Mouse (Mus musculus) left cerebral cortex, postnatal 25 days (tissue): ENCODE measurements around the gene Fam19a5. TPM values are rescaled to one million over a fixed set of nuclear protein-coding genes. Genes with fewer than 3 reads are reported as not detected.
A peak's percentile ranks its signal among the peaks of the same experiment; 100 is the strongest.

ENCODE experiments used
- DNase-seq, 2 experiments: peaks; one replicate each; pipeline ENCODE4 v3.0.0; 2022; ENCODE audit warnings: low spot score in 2 of 2, mixed read lengths in 1 of 2
- intact Hi-C: fragments of 180-260 bp; cut with DNase I; formaldehyde crosslinking; loops from one replicate; pipeline ENCODE4 v1.15.1; 2025
- total RNA-seq, 2 experiments: library from RNA; stranded (reverse); gene quantifications; 2 replicates each; pipeline ENCODE4 v1.2.3; 2021

The Fam19a5 gene
- total RNA-seq: 100 to 1,000 TPM; 121 to 123 TPM

DNA sequence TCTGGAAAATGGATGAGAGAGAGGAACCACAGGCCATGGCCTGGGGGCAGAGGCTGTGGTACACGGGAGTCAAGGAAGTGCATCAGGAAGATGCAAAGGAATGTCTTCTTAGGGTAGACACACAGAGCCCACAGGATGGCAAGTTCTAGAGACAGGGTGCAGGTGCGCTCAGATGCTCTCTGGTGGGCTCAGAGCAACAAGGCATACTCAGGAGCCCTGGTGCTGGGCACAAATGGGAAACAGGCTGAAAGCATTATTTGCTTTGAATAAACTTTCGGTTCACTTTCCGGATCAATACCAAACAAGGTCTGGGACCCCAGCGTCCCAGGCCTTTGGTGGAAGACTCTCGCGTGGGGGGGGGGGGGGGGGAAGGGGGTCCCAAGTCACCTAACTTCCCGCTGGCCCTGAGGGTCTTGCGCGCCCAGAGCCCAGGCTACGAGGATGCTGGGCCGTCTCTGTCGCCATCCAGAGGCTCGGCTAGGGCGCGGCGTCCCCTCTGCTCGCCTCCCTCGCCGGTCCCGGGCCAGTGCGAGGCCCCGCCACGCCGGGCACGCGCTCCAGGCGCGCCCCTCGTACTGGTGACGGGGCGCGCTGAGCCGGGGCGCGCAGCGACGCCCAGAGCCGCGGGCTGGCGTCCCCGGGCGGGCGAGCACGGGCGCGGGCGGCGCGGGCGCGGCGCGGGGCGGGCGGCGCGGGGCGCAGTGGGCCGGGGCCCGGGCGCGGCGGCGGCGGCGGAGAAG is at the start of gene Fam19a5:
Gene Fam19a5, plus strand, starts transcription at position 701 of the 740 bp plus-strand sequence.
- intact Hi-C loops: loop anchor here (2.0 to 5.0 kb wide), 3 partner anchors 81 to 1291 kb away; no protein-coding TSS in a partner anchor
- DNase-seq: peak; percentile 58 to 64

DNA sequence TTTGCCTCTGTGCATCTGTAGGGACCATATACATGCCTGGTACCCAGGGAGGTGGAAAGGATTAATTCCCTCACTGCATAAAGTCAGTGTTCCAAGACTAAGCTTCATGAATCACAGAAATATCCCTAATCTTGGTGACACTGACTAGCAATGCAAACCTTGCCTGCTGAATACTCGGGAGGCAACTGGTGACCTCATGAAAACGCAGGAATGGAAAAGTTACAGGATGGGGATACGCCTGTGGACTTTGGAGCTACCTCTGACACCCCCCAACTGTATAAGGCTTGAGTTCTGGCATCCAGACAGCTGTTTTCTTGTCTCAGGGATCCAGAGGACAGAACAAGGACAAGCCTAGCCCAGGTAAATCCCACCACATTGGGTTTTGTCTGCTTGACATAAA is 42.4 kb upstream of the Fam19a5 start:
- no peak for DNase-seq
- intact Hi-C loops: no loop called here

DNA sequence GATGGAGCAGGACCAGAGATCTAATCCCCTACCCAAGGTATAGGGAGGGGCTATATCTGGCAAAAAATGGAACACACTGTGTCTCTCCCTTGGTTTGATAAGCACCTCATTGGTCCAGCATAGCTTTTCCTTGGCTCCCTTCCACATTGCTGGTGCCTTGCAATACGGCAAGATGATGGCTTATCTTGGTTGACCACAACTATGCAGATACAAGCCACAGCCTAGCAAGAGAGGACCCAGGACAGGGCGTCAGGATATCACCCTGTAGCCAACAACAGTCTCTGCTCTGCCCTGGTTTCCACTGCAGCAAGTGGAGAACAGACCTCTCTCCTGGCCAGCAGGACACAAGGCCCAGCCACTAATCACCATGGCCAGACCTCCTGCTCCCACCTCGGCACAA is 36.8 kb upstream of the Fam19a5 start:
- intact Hi-C loops: no loop called here
- DNase-seq: no peak

DNA sequence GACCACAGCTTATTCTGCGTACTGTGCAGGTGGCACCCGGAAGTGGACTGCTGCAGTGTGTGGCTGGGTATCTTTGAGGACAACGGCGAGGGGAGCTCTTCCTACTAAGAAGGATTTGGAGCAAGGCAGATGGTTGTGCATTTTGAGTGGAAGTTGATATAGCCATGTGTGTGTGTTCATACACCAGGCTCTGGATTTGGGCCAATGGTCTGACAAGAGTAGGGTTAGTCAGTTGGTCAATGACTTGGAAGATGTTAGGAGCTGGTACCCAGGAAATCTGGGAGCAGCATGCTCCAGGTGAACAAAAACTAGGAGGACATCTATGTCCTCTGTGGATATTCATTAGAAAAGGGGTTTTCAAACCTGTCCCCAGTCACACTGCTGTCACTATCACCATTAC is 33.2 kb upstream of the Fam19a5 start:
- intact Hi-C loops: no loop called here
- no peak for DNase-seq

DNA sequence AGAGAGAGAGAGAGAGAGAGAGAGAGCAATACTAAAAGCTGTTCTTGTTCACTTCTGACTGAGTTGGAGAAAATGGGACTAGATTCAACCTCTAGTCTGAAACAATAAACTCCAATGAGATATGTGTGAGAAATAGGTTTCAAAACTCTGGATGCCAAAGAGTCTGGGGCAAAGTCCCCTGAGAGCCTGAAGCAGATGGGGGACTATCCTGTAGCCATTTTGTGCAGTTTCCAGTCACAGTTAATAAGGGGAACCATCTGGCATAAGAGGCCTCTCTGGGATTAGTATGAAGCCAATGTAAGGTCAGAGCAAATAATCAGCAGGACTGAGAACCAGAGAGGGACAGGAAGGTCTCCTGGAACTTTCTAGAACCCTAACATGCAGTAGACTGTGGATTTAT is 25.9 kb upstream of the Fam19a5 start:
- no peak for DNase-seq
- intact Hi-C loops: no loop called here

DNA sequence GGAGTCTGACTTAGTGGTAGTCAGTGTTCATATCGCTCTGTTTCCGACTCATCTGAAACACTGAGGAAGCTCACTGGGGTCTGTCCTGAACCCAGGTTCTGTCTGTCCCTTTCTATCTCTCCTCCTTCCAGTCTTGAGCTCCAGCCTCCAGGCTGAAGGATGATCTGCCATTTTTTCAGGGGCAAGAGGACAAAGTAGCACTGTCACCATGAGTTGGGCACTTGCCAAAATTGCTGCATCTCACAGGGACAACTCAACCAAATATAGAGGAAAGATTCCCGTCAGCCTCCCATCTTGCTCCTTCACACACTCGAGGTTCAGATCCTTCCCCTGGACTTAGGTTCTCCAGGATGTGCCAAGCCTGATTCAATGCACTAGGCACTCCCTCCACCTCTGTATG is 14.8 kb upstream of the Fam19a5 start:
- no peak for DNase-seq
- intact Hi-C loops: no loop called here

DNA sequence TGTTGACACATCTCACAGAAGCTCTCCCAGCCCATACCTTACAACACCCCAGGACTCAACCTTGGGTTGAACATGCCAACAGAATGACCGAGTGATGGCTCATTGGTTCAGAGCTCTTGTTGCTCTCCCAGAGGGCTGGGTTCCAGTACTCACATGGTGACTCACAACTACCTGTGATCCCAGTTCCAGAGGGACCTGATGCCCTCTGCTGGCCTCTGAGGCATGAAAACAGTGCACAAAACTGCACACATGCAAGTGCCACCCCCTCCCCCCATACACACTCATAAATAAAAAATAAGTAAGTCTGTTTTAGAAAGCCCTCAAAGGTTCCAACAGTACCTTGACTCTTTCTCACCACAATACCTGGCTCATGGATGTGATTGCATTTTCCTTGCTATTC is 2.4 kb upstream of the Fam19a5 start:
- intact Hi-C loops: loop anchor here (5.0 kb wide), 2 partner anchors 199 to 1289 kb away; no protein-coding TSS in a partner anchor
- no peak for DNase-seq

DNA sequence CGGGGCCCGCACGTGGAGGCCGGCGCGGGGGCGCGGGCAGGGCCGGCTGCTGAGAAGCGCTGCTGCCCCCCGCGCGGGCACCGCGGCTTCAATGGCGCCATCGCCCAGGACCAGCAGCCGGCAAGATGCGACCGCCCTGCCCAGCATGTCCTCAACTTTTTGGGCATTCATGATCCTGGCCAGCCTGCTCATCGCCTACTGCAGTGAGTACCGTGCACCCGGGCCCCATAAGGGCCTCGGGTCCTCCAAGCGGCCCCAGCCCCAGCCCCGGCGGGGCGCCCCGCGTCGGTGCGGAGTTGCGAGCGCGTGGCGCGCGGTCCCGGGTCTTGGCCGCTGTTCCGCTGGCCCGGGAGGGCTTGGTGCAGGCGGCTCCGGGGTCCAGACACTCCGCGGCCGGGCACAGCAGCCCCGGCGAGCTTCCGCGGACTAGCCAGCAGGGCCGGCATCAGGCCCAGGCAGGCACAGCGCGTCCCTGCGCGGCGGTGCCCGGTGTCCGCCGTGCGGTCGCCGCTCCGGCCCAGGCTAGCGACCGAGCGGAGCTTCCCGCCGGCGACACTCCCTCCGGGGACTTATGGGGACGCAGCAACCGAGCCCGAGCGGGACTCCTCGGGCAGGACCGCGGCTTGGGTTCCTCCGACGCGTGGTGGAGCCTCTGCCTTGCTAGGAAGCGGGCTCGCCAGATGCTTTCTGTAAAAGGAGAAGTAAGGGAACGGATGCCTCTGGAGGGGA is 466 bp downstream of the Fam19a5 start:
- DNase-seq: peak; percentile 58 to 59
- intact Hi-C loops: loop anchor here (2.0 to 5.0 kb wide), 3 partner anchors 80 to 1292 kb away; no protein-coding TSS in a partner anchor

DNA sequence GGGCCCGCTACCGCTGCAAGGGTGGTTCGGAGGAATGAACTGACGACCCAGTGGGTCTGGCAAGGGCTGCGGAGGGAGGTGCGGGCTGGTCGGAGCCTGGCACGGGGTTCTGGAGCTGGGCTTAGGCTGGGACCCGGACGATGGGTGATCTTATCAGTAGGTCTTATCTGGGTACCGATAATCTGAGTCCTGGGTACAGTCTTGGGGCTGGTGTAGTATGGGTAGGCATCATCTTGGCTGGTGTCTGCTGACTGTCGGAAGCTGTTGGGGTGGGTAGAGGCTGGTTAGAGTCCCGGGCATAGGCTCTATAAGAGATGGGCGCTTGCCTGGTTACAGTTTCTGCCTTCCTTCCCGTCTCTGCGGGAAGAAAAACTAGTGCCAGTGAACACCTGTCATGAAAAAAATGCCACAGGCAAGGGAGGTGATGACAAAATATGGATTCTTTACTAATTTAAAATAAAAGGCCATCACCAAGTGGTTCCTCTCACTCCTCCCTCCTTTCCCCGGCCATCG is 1.1 kb downstream of the Fam19a5 start:
- intact Hi-C loops: loop anchor here (2.0 kb wide), 1 partner anchor 80 kb away; no protein-coding TSS in a partner anchor
- DNase-seq: no peak

DNA sequence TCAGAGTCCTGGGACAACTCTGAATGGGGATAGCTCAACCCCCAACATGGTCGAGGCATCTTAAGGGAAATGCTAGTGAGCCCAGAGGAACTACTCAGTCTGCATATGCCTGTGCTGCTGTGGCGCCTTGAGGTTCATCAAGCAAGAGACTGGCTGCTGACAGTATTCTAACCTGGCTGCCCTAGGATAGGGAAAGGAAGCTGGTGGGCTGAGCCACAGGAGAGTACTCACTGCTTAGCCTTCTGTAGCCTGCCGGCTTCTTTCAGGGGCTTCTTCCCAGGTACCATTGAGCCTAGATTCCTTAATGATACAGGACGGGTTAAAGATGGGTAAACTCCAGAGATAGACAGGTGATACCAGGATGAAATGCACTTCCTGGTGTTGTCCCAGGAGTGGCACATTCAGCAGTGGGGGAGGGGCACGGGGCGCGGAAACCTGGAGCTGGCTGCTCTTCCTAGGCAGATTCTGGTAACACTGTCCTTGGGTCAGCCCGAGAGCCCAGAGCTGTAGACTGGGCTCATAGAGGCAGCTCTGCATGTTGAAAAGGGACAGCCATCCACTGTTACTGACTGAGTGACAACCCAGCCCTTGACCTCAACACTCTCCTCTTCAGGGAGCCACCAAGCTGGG is 1.7 kb downstream of the Fam19a5 start:
- DNase-seq: no peak
- intact Hi-C loops: loop anchor here (2.0 kb wide), 1 partner anchor 79 kb away; no protein-coding TSS in a partner anchor

DNA sequence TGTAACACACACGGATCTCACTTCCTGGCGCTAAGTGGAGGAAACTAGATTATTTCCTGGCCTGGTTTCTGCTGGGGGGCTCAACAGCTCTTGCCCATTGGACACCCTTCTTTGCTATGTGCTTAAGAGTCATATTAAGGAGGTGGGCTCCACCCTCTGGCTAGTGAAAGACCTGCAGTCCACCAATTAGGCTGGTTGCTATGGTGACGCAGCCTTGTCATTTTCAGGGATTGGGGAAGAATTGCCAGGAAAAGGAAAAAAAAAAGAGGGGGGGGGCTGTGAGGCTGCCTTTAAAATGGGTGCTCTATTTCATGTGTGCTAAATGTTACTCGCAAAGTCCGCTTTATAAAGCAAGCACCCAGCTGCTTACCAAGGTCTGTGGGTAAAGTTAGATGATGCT is 2.9 kb downstream of the Fam19a5 start:
- peak; percentile 80 to 82 for DNase-seq
- intact Hi-C loops: no loop called here

DNA sequence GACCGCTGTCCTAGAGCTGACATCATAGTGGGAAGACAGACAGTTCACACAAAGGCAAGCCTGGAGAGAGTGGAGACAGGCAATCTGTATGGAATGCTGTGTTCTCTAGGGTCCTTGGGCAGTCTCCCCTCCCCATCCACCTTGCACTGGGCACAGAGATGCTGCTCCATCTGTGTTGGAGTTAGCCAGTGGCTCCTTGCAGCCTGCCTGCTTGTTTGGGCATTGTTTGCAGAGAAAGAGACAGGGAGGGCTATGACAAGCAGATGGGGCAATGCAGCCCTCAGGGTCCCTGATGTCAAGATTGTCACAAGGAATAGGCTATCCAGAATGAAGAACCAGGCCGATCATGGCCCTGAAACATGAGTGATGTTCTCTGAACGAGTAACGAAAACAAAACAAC is 5.6 kb downstream of the Fam19a5 start:
- no peak for DNase-seq
- intact Hi-C loops: no loop called here

DNA sequence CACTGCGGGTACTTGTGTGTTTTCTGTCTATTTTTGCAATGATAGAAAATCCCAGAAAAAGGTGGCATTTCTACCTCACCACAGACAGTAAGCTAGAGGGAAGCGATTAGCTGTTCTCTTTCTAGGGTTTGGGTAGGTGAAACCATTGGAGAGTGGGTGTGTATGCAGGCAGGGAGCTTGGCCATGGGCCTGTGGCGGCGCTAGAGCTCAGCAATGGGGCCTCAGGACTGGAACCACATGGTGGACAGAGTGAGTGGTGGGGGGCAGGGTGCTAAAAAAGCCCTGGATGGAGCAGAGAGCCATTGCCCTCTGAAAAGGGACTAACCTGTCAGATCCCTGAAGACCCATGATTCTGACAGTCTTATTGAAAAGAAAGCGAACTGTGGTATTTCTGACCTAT is 6.7 kb downstream of the Fam19a5 start:
- no peak for DNase-seq
- intact Hi-C loops: no loop called here

DNA sequence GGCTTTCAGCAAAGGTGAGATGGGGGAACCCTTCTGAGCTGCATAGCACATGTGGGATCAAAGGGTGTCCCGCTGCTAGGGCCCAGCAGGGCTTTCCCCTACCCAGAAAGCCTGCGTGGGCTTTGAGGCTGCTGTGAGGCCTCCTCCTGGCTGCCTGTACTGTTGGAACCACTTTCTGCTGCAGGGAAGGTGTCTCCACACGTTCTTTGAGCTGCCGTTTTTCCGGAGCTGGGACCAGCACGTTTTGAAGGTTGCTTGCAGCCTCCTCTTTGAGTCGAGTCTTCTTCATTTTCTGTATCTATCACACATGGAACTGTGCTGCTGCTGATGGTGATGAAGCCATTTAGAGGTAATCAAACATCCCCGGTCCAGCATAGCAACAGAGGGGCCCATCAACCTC is 7.5 kb downstream of the Fam19a5 start:
- peak in 1 of 2 experiments; percentile 60 for DNase-seq
- intact Hi-C loops: no loop called here

DNA sequence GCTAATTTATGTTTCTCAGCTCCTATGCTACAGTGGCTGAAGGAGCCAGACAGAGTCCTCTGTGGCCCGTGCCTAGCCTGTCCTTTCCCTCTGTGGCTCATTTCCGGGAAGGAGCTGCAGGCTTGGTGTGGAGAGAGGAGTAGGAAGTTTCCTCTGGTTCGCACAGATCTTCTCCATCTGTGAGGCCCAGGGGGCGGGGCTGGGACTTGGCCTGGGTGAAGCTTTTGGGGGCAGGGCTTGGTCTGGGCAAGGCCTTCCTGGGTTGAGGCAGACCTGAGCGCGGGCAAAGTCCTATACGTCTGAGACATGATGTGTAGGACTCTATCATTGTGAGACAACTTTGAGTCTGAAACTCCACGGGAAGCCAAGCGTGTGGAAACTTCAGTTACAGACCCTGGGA is 11.7 kb downstream of the Fam19a5 start:
- DNase-seq: no peak
- intact Hi-C loops: no loop called here

DNA sequence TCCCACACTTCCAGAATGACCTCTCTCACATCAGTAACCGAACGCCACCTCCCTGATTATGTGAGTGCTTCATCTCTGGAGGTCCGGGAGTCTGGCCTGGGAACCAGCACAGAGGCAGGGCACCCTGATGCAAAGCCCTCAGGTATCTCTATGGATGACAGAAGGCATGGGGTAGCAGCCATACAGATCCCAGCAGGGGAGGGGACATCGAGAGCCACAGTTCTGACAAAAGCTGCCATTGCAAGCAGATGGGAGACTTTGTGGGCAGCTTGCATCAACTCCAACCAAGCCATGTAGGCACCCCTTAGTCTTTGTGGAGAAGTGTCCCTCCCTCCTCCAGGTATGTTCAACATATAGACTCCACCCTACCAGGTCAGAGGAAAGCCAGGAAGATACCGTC is 20.2 kb downstream of the Fam19a5 start:
- intact Hi-C loops: no loop called here
- no peak for DNase-seq

DNA sequence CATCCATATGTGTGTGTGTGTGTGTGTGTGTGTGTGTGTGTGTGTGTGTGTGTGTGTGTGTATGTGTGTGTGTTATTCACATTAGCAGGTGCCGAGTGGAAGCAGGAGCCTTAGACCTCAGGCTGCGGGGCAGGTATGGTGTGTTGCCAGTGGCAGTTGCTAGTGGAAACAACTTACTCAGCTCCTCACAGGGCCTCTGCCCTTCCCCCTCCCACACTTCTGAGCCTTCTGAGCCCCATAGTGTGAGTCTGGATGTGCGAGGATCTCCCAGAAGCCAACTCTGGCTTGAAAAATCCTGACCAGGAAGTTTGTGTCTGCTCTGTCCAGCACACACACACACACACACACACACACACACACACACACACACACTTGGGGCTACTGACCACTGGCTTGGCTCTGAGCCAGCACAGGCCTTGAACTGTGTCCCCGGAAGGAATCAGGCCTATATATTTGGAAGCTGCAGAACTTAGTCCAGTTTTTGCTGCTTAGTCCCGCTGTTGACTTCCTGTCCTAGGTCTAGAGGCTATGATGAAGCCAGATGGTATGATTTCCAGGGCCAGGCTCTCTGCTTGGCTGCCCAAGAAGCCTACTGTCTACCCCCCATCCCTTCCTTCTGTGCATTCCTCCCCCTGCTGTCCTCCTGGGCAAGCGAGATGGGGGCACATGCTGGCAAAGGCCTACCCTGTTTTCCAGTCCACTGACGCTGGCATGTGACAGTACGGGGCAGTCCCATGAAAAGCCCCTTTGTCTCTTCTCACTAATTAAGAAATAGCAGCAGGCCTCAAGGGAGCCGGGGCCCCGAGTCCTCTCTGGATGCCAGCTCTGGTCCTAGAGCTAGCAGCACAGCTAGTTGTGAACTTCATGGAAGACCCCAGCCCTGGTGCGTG is 22.2 kb downstream of the Fam19a5 start:
- intact Hi-C loops: no loop called here
- peak; percentile 48 to 64 for DNase-seq

DNA sequence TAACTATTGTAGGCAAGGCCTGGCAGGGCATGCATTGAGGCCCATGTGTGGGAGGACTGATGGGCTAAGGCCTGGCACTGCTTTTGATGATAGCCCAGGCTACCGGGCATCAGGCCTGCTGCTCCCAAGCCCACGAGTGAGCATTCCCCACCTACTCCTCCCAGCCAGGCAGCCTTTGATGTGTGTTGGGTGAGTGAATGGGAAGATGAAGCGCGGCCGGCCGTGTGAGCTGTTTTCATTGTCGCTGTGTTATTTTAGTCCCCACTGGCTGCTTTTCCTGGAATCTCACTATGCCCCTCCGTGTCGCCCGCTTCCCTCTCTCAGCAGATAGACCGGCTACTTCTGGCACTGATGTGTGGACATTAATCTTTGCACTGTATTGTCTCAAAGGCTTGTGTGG is 26.1 kb downstream of the Fam19a5 start:
- intact Hi-C loops: no loop called here

DNA sequence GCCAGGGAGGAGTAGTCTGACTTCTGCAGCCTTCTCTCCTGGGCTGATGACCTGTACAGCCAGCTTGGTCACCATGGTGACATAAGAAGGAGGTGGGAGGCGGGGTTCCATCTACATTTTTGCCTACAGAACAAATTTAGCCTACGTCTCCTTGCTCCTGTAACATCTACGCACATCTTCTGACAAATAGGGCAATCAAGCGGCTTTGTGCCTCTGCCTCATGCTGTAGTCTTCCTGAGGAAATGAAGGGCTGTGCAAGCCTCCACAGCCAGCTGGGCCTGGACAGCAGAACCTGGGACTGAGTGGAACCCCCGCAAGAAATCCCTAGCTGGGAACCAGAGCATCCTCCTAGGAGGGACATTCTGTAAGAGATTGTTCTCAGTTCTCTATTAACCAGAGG is 35.8 kb downstream of the Fam19a5 start:
- intact Hi-C loops: no loop called here
- DNase-seq: peak in 1 of 2 experiments; percentile 54

More for the DNA sequence above, 26.1 kb downstream of the Fam19a5 start:
- DNase-seq: peak in 1 of 2 experiments; percentile 53
